Mouse (Mus musculus) CD4-positive, CD25-positive, alpha-beta regulatory T cell, adult 4 months (primary cell): ENCODE results near the gene A930004D18Rik. TPM values are rescaled to one million over a fixed set of nuclear protein-coding genes. Genes with fewer than 3 reads are reported as not detected.
A peak's percentile ranks its signal among the peaks of the same experiment; 100 is the strongest.

Experiments
- ATAC-seq: one replicate; pipeline ENCODE4 v1.8.0; 2017
- polyA plus RNA-seq, 2 experiments: library from polyadenylated mRNA; unstranded; fragments of 100-300 nt; shearing (Covaris generic); gene quantifications; one replicate each; pipeline ENCODE4 v1.2.1; 2017

Gene A930004D18Rik
- polyA plus RNA-seq, 2 experiments from 2014 or later, result 2.0 to 2.1 TPM

GRCm38 (mm10) chr2:18052581-18052980 lies 15.0 kb upstream of the A930004D18Rik start:
- ATAC-seq, result no peak

- no peak for ATAC-seq
Observed at GRCm38 (mm10) chr2:18051831-18052170, 14.3 kb upstream of the A930004D18Rik start.

GRCm38 (mm10) chr2:18051026-18051830 lies 13.7 kb upstream of the A930004D18Rik start:
- ATAC-seq, result no peak

GRCm38 (mm10) chr2:18050541-18050985 lies 13.0 kb upstream of the A930004D18Rik start:
- ATAC-seq, result peak; percentile 44

- ATAC-seq, result no peak
Observed at GRCm38 (mm10) chr2:18050018-18050417, 12.5 kb upstream of the A930004D18Rik start.

GRCm38 (mm10) chr2:18049279-18049821 lies 11.8 kb upstream of the A930004D18Rik start:
- ATAC-seq, result no peak

GRCm38 (mm10) chr2:18048453-18049075 lies 11.0 kb upstream of the A930004D18Rik start, which contains the start of gene Skida1:
Gene Skida1 (minus strand): TSS chr2:18049051.
- ATAC-seq, result no peak

- peak; percentile 48 for ATAC-seq
Observed at GRCm38 (mm10) chr2:18047646-18048452, 10.3 kb upstream of the A930004D18Rik start.

GRCm38 (mm10) chr2:18046758-18047645 lies 9.5 kb upstream of the A930004D18Rik start:
- peak; percentile 55 for ATAC-seq

GRCm38 (mm10) chr2:18046186-18046585 lies 8.6 kb upstream of the A930004D18Rik start:
- ATAC-seq, result no peak

- ATAC-seq, result no peak
Observed at GRCm38 (mm10) chr2:18045781-18046181, 8.2 kb upstream of the A930004D18Rik start.

GRCm38 (mm10) chr2:18045143-18045780 lies 7.7 kb upstream of the A930004D18Rik start:
- ATAC-seq, result no peak

- no peak for ATAC-seq
Observed at GRCm38 (mm10) chr2:18041199-18041885, 3.8 kb upstream of the A930004D18Rik start.

- no peak for ATAC-seq
Observed at GRCm38 (mm10) chr2:18040347-18041160, 3.0 kb upstream of the A930004D18Rik start.

GRCm38 (mm10) chr2:18039566-18040290 lies 2.2 kb upstream of the A930004D18Rik start:
- no peak for ATAC-seq

- no peak for ATAC-seq
Observed at GRCm38 (mm10) chr2:18038895-18039371, 1.4 kb upstream of the A930004D18Rik start.

GRCm38 (mm10) chr2:18038141-18038752 lies 710 bp upstream of the A930004D18Rik start:
- ATAC-seq, result no peak
